Mouse (Mus musculus): Measurements from ENCODE around the gene Tubg1.

- TF ChIP-seq E2F4 (IDR thresholded peaks at IDR 0.05; ENCODE audit: insufficient read depth) (no peak), TCF12 (IDR thresholded peaks at IDR 0.05; ENCODE audit: insufficient read depth, poor library complexity, severe bottlenecking) (no peak), POLR2A (IDR thresholded peaks at IDR 0.05; ENCODE audit: insufficient read length, low read depth) (no peak), MAX (IDR thresholded peaks at IDR 0.05; ENCODE audit: low read depth) (no peak), USF1 (IDR thresholded peaks at IDR 0.05; ENCODE audit: low read depth) (no peak), REST (IDR thresholded peaks at IDR 0.05; ENCODE audit: insufficient read depth, insufficient read length) (no peak), CEBPB (IDR thresholded peaks at IDR 0.05; ENCODE audit: insufficient read depth, poor library complexity, severe bottlenecking) (no peak), MYOG (IDR thresholded peaks at IDR 0.05; ENCODE audit: control insufficient read depth in 1 of 3, insufficient read depth in 1 of 3, insufficient read length in 2 of 3, low read depth in 2 of 3) (peak in 2 of 3 experiments; percentile 46 to 55), MYOD1 (IDR thresholded peaks at IDR 0.05; ENCODE audit: control insufficient read depth in 1 of 3, insufficient read length in 2 of 3, low read depth in 2 of 3) (peak; percentile 26 to 51 (median 38)), POLR2AphosphoS2 (IDR thresholded peaks at IDR 0.05; ENCODE audit: insufficient read length, low read depth) (no peak)
Measured at GRCm38 (mm10) chr11:101162772-101163171, 43.0 kb downstream of the Tubg1 start.
